Mouse (Mus musculus): ENCODE data around the gene Maf.

GRCm38 (mm10) chr8:115719126-115719525 lies 11.5 kb upstream of the Maf start:
- TF ChIP-seq ZNF384 (IDR thresholded peaks at IDR 0.05; ENCODE audit: low read depth, low read length) (no peak), ZC3H11A (IDR thresholded peaks at IDR 0.05; ENCODE audit: borderline replicate concordance, low read depth, low read length) (no peak)
